Mouse (Mus musculus): Measurements from ENCODE around the gene Parp2.

GRCm38 (mm10) chr14:50795261-50795935 lies 12.2 kb upstream of the Parp2 start:
- no peak for TF ChIP-seq POLR2A (IDR thresholded peaks at IDR 0.05; ENCODE audit: borderline replicate concordance, low read depth, low read length)
- TF ChIP-seq CTCF (IDR thresholded peaks at IDR 0.05; ENCODE audit: low read depth, low read length) = no peak

Measured in bone marrow macrophage, adult 2 months (primary cell).